1 mouse cellular context compared by ENCODE assay signal in genomic region chr2:122222272-122222671, GRCm38 (mm10).
TF ChIP-seq lines count a peak whose summit lies in the region.

No protein-coding gene starts in this region.

TF ChIP-seq in MEL, 35 proteins besides CTCF, POLR2A, EP300 and RAD21 (continued from another document):
- TF ChIP-seq BHLHE40 (IDR thresholded peaks at IDR 0.05; ENCODE audit: borderline replicate concordance, low read depth, low read length) (peak; percentile 46; the same call in 1 of the 2 replicates), ETS1 (IDR thresholded peaks at IDR 0.05; ENCODE audit: low read depth, low read length) (peak; percentile 74), TBP (IDR thresholded peaks at IDR 0.05; ENCODE audit: low read depth, low read length) (no peak), USF2 (IDR thresholded peaks at IDR 0.05; ENCODE audit: borderline replicate concordance in 1 of 2, insufficient read depth in 1 of 2, low read depth in 1 of 2, low read length in 2 of 2) (no peak), RCOR1 (IDR thresholded peaks at IDR 0.05; ENCODE audit: low read depth, low read length) (peak; percentile 98), CHD2 (IDR thresholded peaks at IDR 0.05; ENCODE audit: low read length) (no peak), MAX (IDR thresholded peaks at IDR 0.05; ENCODE audit: low read length) (no peak; the same call in 1 of the 2 replicates), GATA1 (IDR thresholded peaks at IDR 0.05; ENCODE audit: low read depth, low read length) (peak; percentile 87), TCF12 (IDR thresholded peaks at IDR 0.05; ENCODE audit: low read depth, low read length) (peak; percentile 81), ZC3H11A (IDR thresholded peaks at IDR 0.05; ENCODE audit: low read depth, low read length) (0 out of 2 replicates have a peak, but pooled peaks have one; percentile 1), TAL1 (IDR thresholded peaks at IDR 0.05; ENCODE audit: low read length) (peak; percentile 57), HCFC1 (IDR thresholded peaks at IDR 0.05; ENCODE audit: low read depth, low read length) (peak; percentile 51), JUND (IDR thresholded peaks at IDR 0.05; ENCODE audit: low read depth, low read length) (no peak), MYB (IDR thresholded peaks at IDR 0.05; ENCODE audit: low read depth, low read length) (peak; percentile 57; the same call in 1 of the 2 replicates), POLR2AphosphoS5 (IDR thresholded peaks at IDR 0.05; ENCODE audit: borderline replicate concordance, low read depth, low read length) (no peak), SIN3A (IDR thresholded peaks at IDR 0.05; ENCODE audit: low read length) (peak; percentile 69), ELF1 (IDR thresholded peaks at IDR 0.05; ENCODE audit: low read depth, low read length) (peak; percentile 35; the same call in 1 of the 2 replicates)
